Mouse (Mus musculus) CH12.LX (cell line): ENCODE measurements around the gene Il18r1. TPM values are rescaled to one million over a fixed set of nuclear protein-coding genes. Genes with fewer than 3 reads are reported as not detected.

Experiments
- DNase-seq: peaks from one replicate; pipeline ENCODE4 v3.0.0-alpha.2; 2013; ENCODE audit errors: extremely low read depth
- H3K27ac ChIP-seq: 2 replicates; pipeline ENCODE4 v1.5.1; 2012; ENCODE audit warnings: low read depth, mild to moderate bottlenecking, control low read depth, moderate library complexity; ENCODE audit not compliant: insufficient read depth
- H3K27me3 ChIP-seq: replicated peaks from 2 replicates; pipeline ENCODE3; 2012; ENCODE audit warnings: inconsistent platforms
- H3K36me3 ChIP-seq, 2 experiments: replicated peaks in 1 of 2; 2 replicates each; pipeline versions ENCODE3 to v1.6.1; 2012; ENCODE audit warnings: inconsistent platforms in 1 of 2, low read length in 1 of 2, mild to moderate bottlenecking in 1 of 2, mixed read lengths in 1 of 2, moderate library complexity in 1 of 2; ENCODE audit not compliant: control insufficient read depth in 1 of 2, insufficient read depth in 1 of 2
- H3K4me1 ChIP-seq, 2 experiments: 2 replicates each; pipeline ENCODE4 v1.6.1; 2012; ENCODE audit warnings: inconsistent platforms in 1 of 2, moderate library complexity in 1 of 2; ENCODE audit not compliant: insufficient read depth in 2 of 2, control insufficient read depth in 1 of 2
- H3K4me2 ChIP-seq: 2 replicates; pipeline ENCODE4 v1.6.1; 2012; ENCODE audit warnings: low read depth, mild to moderate bottlenecking, control low read depth; ENCODE audit not compliant: poor library complexity, insufficient read depth, severe bottlenecking
- H3K4me3 ChIP-seq, 3 experiments: fragments of 150-350 bp in 1 of 3; sonication (generic) in 1 of 3; replicated peaks in 1 of 3; 2 replicates each; pipeline versions ENCODE3 to v1.5.1; 2011 to 2012; ENCODE audit warnings: low read depth in 2 of 3, low read length in 2 of 3, mild to moderate bottlenecking in 2 of 3, moderate library complexity in 2 of 3, control low read depth in 1 of 3, improper control_type of control experiment in 1 of 3, inconsistent platforms in 1 of 3, mixed read lengths in 1 of 3; ENCODE audit not compliant: poor library complexity in 1 of 3
- H3K79me2 ChIP-seq: replicated peaks from 2 replicates; pipeline ENCODE4 v1.6.1; 2012; ENCODE audit warnings: mild to moderate bottlenecking, moderate library complexity; ENCODE audit not compliant: control insufficient read depth, poor library complexity, insufficient read depth, severe bottlenecking; ENCODE audit errors: extremely low read depth
- H3K9ac ChIP-seq: 2 replicates; pipeline ENCODE4 v1.6.1; 2012; ENCODE audit warnings: low read depth, mild to moderate bottlenecking, control low read depth, moderate library complexity; ENCODE audit not compliant: insufficient read depth
- H3K9me3 ChIP-seq: replicated peaks from 2 replicates; pipeline ENCODE3; 2012; ENCODE audit warnings: low read length, inconsistent platforms, mixed read lengths
- CHD2 ChIP-seq: IDR thresholded peaks from 2 replicates; pipeline ENCODE4 v1.6.1; 2011; ENCODE audit warnings: low read length, improper control_type of control experiment
- CTCF ChIP-seq, 2 experiments: IDR thresholded peaks in 1 of 2; conservative IDR thresholded peaks in 1 of 2; 2 replicates each; pipeline ENCODE4 v1.5.1; 2011 to 2012; ENCODE audit warnings: low read depth in 2 of 2, low read length in 2 of 2, improper control_type of control experiment in 1 of 2, inconsistent platforms in 1 of 2, mild to moderate bottlenecking in 1 of 2, moderate library complexity in 1 of 2
- E2F4 ChIP-seq: IDR thresholded peaks from 2 replicates; pipeline ENCODE4 v1.6.1; 2011; ENCODE audit warnings: low read depth, low read length, improper control_type of control experiment; ENCODE audit not compliant: insufficient replicate concordance
- EP300 ChIP-seq: IDR thresholded peaks from 2 replicates; pipeline ENCODE4 v1.6.1; 2011; ENCODE audit warnings: low read length, improper control_type of control experiment
- GABPA ChIP-seq: IDR thresholded peaks from 2 replicates; pipeline ENCODE4 v1.6.1; 2012; ENCODE audit warnings: low read depth, low read length, improper control_type of control experiment, inconsistent platforms; ENCODE audit not compliant: insufficient replicate concordance
- IRF4 ChIP-seq: IDR thresholded peaks from 2 replicates; pipeline ENCODE4 v1.6.1; 2014; ENCODE audit warnings: low read depth, mild to moderate bottlenecking, inconsistent platforms, low read length, improper control_type of control experiment
- JUND ChIP-seq: conservative IDR thresholded peaks from 2 replicates; pipeline ENCODE4 v1.6.1; 2011; ENCODE audit warnings: low read depth, low read length, improper control_type of control experiment
- KAT2A ChIP-seq: IDR thresholded peaks from 2 replicates; pipeline ENCODE4 v1.6.1; 2012; ENCODE audit warnings: low read length, improper control_type of control experiment, inconsistent platforms; ENCODE audit not compliant: insufficient replicate concordance
- MAFK ChIP-seq: IDR thresholded peaks from 2 replicates; pipeline ENCODE4 v1.6.1; 2011; ENCODE audit warnings: low read length, improper control_type of control experiment; ENCODE audit not compliant: insufficient replicate concordance
- MAZ ChIP-seq: IDR thresholded peaks from 2 replicates; pipeline ENCODE4 v1.6.1; 2012; ENCODE audit warnings: low read depth, mild to moderate bottlenecking, inconsistent platforms, low read length, improper control_type of control experiment, moderate library complexity
- MXI1 ChIP-seq: IDR thresholded peaks from 2 replicates; pipeline ENCODE4 v1.6.1; 2011; ENCODE audit warnings: mild to moderate bottlenecking, low read depth, low read length, improper control_type of control experiment
- NRF1 ChIP-seq: IDR thresholded peaks from 2 replicates; pipeline ENCODE4 v1.6.1; 2014; ENCODE audit warnings: low read depth, mild to moderate bottlenecking, inconsistent platforms, low read length, improper control_type of control experiment, moderate library complexity
- POLR2AphosphoS2 ChIP-seq: IDR thresholded peaks from 2 replicates; pipeline ENCODE4 v1.6.1; 2011; ENCODE audit warnings: low read depth, low read length, improper control_type of control experiment
- RAD21 ChIP-seq: IDR thresholded peaks from 2 replicates; pipeline ENCODE4 v1.6.1; 2011; ENCODE audit warnings: low read depth, mild to moderate bottlenecking, low read length, improper control_type of control experiment, moderate library complexity
- RCOR1 ChIP-seq: conservative IDR thresholded peaks from 2 replicates; pipeline ENCODE4 v1.6.1; 2012; ENCODE audit warnings: low read depth, mild to moderate bottlenecking, inconsistent platforms, low read length, improper control_type of control experiment
- TCF12 ChIP-seq: IDR thresholded peaks from 2 replicates; pipeline ENCODE4 v1.6.1; 2014; ENCODE audit warnings: low read depth, mild to moderate bottlenecking, inconsistent platforms, low read length, improper control_type of control experiment
- UBTF ChIP-seq: IDR thresholded peaks from 2 replicates; pipeline ENCODE4 v1.6.1; 2012; ENCODE audit warnings: low read depth, mild to moderate bottlenecking, inconsistent platforms, low read length, improper control_type of control experiment, moderate library complexity
- ZKSCAN1 ChIP-seq: IDR thresholded peaks from 2 replicates; pipeline ENCODE4 v1.6.1; 2012; ENCODE audit warnings: low read depth, inconsistent platforms, low read length, improper control_type of control experiment, borderline replicate concordance
- ZNF384 ChIP-seq: IDR thresholded peaks from 2 replicates; pipeline ENCODE4 v1.6.1; 2012; ENCODE audit warnings: low read depth, low read length, improper control_type of control experiment, inconsistent platforms
- dilution Hi-C: fragments of 300-500 bp; cut with MboI; formaldehyde crosslinking; loops from 2 replicates; pipeline ENCODE4 v1.14.3; 2020; ENCODE audit warnings: low sequenced_read_pairs; ENCODE audit not compliant: extremely low pct_unique_long_range_greater_than_20kb, extremely low pct_ligation_motif_present
- in situ Hi-C: fragments of 300-500 bp; cut with MboI; formaldehyde crosslinking; loops from 3 replicates; pipeline ENCODE4 v1.14.3; 2019; ENCODE audit warnings: low sequenced_read_pairs, low pct_ligation_motif_present, low pct_unique_long_range_greater_than_20kb, mixed read lengths
- polyA plus RNA-seq: library from polyadenylated mRNA; unstranded; fragments of >175 nt; gene quantifications from 2 replicates; pipeline ENCODE4 v1.2.1, GENCODE M21; 2012; ENCODE audit warnings: low read depth; ENCODE audit not compliant: insufficient read length
- total RNA-seq, 2 experiments: library from RNA; depleted of rRNA; stranded (reverse); fragments of 300-350 nt in 1 of 2; fragments of >200 nt in 1 of 2; gene quantifications; 2 replicates each; pipeline ENCODE4 v1.2.3; 2012 to 2014

Il18r1 gene
- total and polyA plus RNA-seq, 3 experiments, result 0.13 TPM; not detected in 2

DNA sequence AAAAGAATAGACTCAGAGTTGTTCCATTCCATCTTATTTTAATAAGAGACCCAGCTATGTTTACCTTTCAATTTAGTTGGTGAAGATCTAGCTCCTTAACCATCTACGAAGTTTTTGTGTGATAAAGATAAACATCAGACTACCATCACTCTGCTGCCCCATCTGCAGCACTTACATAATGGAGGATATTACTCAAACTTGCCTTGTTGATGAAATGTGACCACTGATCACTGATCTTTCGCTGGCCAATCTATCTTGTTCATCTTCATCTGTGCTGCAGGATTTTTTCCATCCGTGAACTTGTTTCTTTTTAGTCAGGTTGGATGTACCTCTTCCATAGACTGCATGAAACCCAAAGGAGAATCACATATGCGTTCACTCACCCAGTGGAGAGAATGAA lies 29.2 kb downstream of the Il18r1 start:
- H3K79me2 ChIP-seq, result no peaks in the 10 kb centered on the region
- H3K27ac ChIP-seq, result no peak overlapping the region
- in situ Hi-C loops (no loop called here), dilution Hi-C loops (no loop called here)
- H3K4me3 ChIP-seq, result no peak overlapping the region
- H3K4me2 ChIP-seq, result no peak overlapping the region
- no peaks in the 10 kb centered on the region for H3K36me3 ChIP-seq
- no peaks in the 10 kb centered on the region for H3K9me3 ChIP-seq
- H3K9ac ChIP-seq, result no peak overlapping the region
- DNase-seq, result no peak
- H3K27me3 ChIP-seq, result no peaks in the 10 kb centered on the region
- no peaks in the 10 kb centered on the region for H3K4me1 ChIP-seq
- TF ChIP-seq E2F4 (no peak), ZKSCAN1 (no peak), CTCF (conservative IDR thresholded peaks at IDR 0.05 in 1 of 2, IDR thresholded peaks at IDR 0.05 in 1 of 2; ENCODE audit: low read depth in 2 of 2, low read length in 2 of 2) (no peak), EP300 (no peak), NRF1 (no peak), POLR2AphosphoS2 (no peak), MAFK (no peak), IRF4 (no peak), RCOR1 (no peak), KAT2A (no peak), MAZ (no peak), CHD2 (no peak), TCF12 (no peak), ZNF384 (no peak), RAD21 (no peak), JUND (no peak), UBTF (no peak)

DNA sequence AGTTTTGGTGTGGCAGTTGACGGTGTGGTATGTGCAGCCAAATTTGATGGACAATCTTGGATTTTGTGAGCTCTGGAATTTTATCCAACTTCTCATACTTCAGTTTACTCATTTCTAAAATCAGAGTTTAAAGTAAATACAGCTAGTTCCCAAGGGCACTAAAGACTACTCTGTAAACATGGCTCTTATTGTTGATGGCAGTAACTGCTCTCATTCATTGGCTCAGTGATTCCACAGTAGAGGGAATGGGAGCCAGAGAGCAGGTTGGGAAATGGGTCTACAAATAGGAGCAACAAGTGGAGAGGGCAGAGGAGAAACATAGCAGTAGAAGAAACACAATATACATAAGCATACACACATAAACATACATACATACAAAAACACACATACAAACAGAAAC lies 34.4 kb downstream of the Il18r1 start:
- no peak overlapping the region for H3K4me3 ChIP-seq
- TF ChIP-seq ZNF384 (no peak), GABPA (no peak), CTCF (conservative IDR thresholded peaks at IDR 0.05 in 1 of 2, IDR thresholded peaks at IDR 0.05 in 1 of 2; ENCODE audit: low read depth in 2 of 2, low read length in 2 of 2) (no peak), MXI1 (no peak)
- no peak overlapping the region for H3K4me2 ChIP-seq
- H3K27ac ChIP-seq, result no peak overlapping the region
- H3K36me3 ChIP-seq, result no peaks in the 10 kb centered on the region
- H3K27me3 ChIP-seq, result no peaks in the 10 kb centered on the region
- no peak for DNase-seq
- H3K4me1 ChIP-seq, result no peaks in the 10 kb centered on the region
- dilution Hi-C loops, result no loop called here
- H3K9ac ChIP-seq, result no peak overlapping the region
- no peaks in the 10 kb centered on the region for H3K9me3 ChIP-seq
- no peaks in the 10 kb centered on the region for H3K79me2 ChIP-seq
- in situ Hi-C loops, result no loop called here
